Mouse (Mus musculus): ENCODE data around the gene Cd55b. TPM values are rescaled to one million over a fixed set of nuclear protein-coding genes. Genes with fewer than 3 reads are reported as not detected.
"Not testable (repeated sequence)": the region's sequence is repeated elsewhere in the genome, so short reads cannot be mapped to it uniquely, and the experiment has no call there.

The Cd55b gene
- polyA plus RNA-seq, 1 experiment from 2014 or later: not detected

DNA sequence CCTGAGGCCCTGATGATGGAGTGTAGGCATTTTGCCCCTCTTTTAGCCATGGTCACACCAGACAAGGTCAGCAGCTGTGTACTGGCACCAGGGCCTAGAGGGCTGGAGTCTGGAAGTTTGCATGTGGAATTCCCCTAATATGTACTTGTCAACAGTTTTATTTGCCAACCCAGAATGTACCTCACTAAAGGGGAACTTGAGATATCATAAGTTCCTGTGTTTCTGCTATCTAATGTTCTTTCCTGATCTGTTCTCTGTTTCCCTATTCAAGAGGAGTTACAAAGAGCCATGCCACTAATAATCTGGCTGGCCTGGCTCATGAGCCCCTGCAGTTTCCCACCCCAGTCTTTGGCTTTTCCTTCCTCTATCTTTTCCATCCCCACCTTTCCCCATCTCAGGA lies 35.5 kb downstream of the Cd55b start:
- not testable (repeated sequence) for H3K9me3 ChIP-seq; H3K36me3 ChIP-seq; H3K27me3 ChIP-seq (ENCODE audit: insufficient read depth, poor library complexity, severe bottlenecking); H3K27ac ChIP-seq; DNase-seq (ENCODE audit: low spot score); H3K4me3 ChIP-seq; H3K4me1 ChIP-seq (replicated peaks)

DNA sequence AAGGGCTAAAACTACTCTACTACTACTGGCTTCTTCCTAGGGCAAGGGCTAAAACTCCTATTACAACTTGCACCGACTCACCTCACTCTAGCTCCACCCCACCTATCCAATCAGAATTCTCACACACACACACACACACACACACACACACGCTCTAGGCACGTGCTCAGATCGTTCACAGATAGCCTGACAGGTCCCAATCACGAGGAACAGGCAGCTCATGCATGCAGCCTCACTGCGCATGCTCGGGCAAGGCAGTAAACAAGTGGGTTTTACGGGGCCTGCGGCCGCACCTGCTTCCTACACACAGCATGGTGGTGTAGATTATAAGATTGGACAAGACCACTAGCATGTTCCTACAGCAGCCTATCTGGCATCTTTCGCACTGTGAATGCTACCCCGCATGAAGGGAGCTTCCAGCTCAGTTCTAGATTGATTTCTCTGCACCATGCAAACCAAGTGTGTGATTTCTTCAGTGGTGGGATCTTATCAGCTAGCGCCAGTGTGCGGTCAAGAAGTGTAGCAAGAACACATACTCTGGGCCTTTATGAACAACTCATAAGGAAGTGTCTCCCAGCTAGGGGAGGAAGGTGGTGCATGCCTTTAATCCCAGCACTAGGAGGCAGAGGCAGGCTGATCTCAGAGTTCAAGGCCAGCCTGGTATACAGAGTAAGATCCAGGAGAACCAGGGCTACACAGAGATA lies 44.9 kb downstream of the Cd55b start:
- Histone ChIP-seq H3K27ac (no peak overlapping the region), H3K4me1 (replicated peaks) (no peaks in the 10 kb centered on the region), H3K27me3 (ENCODE audit: insufficient read depth, poor library complexity, severe bottlenecking) (no peaks in the 10 kb centered on the region), H3K9me3 (no peaks in the 10 kb centered on the region), H3K36me3 (no peaks in the 10 kb centered on the region), H3K4me3 (no peak overlapping the region)
- no peak for DNase-seq (ENCODE audit: low spot score)
- WGBS: 93% methylated on average over 14 of the region's 14 CpGs

DNA sequence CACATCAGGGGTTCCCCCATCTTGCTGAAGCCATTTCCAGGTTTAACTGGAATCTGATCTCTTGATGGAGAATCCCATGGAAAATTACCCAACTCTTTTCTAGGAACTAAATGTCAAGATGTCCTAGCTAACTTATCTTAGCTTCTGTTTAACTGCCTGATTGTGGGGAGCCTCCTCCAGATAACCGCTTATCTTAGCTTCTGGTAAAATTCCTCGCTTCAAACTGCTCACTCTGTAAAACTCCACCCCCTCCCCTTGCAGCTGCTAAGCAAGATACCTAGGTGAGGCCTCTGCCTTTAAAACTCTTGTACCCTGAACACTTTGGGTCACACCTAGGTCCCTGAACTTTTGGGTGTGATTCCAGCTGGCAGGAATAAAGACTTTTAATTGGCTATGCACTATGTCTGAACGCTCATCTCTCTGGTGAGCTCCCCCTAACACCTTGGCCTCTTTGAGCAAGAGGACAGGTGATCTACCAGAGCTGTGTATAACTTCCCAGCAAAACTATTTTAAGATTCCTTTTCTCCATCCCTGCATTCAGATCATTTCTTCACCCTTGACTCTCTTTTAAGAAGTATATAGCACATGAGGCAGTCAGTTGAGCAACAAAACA lies 48.5 kb downstream of the Cd55b start:
- Histone ChIP-seq H3K27me3 (ENCODE audit: insufficient read depth, poor library complexity, severe bottlenecking) (no peaks in the 10 kb centered on the region), H3K36me3 (no peaks in the 10 kb centered on the region), H3K9me3 (no peaks in the 10 kb centered on the region), H3K4me3 (no peak overlapping the region), H3K27ac (no peak overlapping the region), H3K4me1 (replicated peaks) (no peaks in the 10 kb centered on the region)
- 79% methylated on average over 3 of the region's 3 CpGs for WGBS
- no peak for DNase-seq (ENCODE audit: low spot score)

DNA sequence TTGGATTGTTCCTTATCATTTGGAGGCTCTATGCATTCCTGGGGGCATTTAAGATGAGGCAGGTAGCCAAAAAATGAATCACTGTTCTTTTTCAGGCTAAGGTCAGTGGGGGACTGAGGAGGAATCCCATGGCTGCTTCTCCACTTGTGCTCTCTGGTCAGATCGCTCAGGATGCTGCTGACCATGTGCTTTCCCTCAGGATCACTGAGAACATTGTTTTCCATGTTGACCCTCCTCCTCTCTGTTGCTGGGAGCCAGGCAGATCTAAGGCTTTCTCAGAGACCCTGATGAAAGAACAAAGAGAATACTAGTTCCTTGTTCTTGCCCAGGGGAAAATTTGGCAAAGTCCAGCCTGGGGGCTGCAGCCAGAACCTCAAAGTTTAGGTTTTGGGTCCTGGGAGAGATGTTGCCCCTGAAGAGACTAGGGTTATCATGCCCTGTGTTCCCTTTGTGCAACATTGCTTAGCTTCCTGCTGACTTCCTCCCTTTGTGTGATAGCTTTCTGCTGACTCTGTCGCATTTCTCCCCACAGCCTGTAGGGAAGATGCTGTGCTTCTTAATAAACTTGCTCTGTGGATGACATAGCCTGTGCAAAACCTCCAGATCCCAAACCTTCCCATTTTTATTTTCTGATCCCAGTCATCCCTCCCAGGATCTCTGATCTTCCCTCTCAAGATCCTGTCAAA lies 49.3 kb downstream of the Cd55b start:
- no peaks in the 10 kb centered on the region for H3K27me3 ChIP-seq (ENCODE audit: insufficient read depth, poor library complexity, severe bottlenecking)
- no peaks in the 10 kb centered on the region for H3K4me1 ChIP-seq (replicated peaks)
- no peaks in the 10 kb centered on the region for H3K9me3 ChIP-seq
- WGBS: 21% methylated on average over 2 of the region's 2 CpGs
- no peak overlapping the region for H3K4me3 ChIP-seq
- H3K36me3 ChIP-seq: no peaks in the 10 kb centered on the region
- no peak for DNase-seq (ENCODE audit: low spot score)
- H3K27ac ChIP-seq: no peak overlapping the region

DNA sequence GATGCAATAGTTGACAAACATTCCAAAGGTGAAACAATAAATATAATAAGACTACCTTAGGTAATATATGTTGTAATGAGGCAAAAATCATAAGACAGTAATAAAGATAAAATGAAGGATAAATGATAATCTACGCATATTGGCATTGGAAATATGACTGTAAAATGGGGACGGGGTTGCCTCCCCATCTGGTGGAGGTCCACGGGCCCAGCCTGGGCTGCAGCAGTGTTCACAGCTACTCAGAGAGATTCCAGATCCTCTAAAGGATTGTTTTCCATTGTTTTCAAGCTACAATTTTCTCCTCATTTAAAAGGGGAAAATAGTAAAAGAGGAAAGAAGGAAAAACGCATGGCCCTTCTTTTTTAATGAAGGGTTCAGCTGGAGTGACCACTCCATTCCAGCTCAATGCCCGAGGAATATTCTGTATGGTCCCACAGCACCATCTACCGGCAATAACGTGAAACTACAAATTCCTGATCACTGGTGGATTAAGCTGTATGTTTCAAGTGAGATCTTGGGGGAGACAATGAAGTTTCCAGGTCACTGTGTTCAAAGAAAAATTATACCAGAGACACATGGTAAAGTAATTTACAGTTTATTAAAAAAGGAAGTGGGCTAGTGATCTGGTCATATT lies 50.8 kb downstream of the Cd55b start:
- no peaks in the 10 kb centered on the region for H3K9me3 ChIP-seq
- no peak overlapping the region for H3K4me3 ChIP-seq

DNA sequence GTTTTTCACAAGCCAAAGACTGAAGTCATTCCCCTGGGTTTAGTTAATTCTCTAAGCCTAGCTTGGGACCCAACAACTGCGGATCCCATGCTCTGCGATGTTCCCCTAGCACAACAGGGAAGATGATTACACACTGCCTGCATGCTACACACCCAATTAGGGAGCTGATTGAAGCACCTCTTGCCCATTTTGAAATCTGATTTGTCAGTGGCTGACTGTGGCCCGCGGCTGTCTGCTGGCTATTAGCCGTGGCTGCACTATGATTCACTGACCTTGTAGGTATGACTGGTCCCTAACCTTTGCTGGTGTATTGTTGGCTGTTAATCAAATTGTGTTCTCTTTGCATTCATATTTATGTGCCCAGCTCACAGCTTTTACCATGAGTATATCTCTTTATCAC lies 51.5 kb downstream of the Cd55b start:
- no peak for DNase-seq (ENCODE audit: low spot score)
- 91% methylated on average over 5 of the region's 5 CpGs for WGBS
- no peaks in the 10 kb centered on the region for H3K4me1 ChIP-seq (replicated peaks)
- H3K9me3 ChIP-seq: no peaks in the 10 kb centered on the region
- no peak overlapping the region for H3K4me3 ChIP-seq
- no peaks in the 10 kb centered on the region for H3K36me3 ChIP-seq
- no peaks in the 10 kb centered on the region for H3K27me3 ChIP-seq (ENCODE audit: insufficient read depth, poor library complexity, severe bottlenecking)
- no peak overlapping the region for H3K27ac ChIP-seq

More for the DNA sequence above, 50.8 kb downstream of the Cd55b start:
- no peak overlapping the region for H3K27ac ChIP-seq
- 41% methylated on average over 7 of the region's 7 CpGs for WGBS
- no peaks in the 10 kb centered on the region for H3K36me3 ChIP-seq
- H3K27me3 ChIP-seq (ENCODE audit: insufficient read depth, poor library complexity, severe bottlenecking): no peaks in the 10 kb centered on the region
- no peaks in the 10 kb centered on the region for H3K4me1 ChIP-seq (replicated peaks)
- peak; percentile 51 for DNase-seq (ENCODE audit: low spot score)

DNA sequence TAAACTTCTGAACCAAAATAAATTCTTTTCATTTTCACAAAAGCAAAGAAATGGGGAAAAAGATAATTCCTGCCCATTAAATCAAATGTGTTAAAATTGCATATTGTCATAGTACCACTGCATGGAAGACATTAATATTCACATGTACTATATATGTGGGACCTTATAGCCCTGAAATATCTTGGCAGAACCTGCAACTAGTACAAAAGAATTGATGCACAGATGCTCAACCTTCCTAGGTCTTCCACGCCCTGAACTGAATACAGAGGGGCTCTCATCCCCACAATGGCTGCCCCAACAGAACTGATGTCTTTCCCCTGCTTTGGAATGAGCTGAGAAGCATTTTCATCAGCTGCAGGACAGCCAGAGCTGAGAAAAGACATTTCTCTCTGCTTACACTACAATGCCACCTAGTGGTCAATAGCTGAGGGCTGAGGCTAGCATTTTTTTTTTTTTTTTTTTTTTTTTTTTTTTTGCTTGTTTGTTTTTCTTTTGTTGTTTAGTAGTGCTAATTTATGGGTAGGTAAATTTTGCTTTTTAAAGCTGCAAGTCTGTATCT lies 72.7 kb downstream of the Cd55b start:
- no peaks in the 10 kb centered on the region for H3K4me1 ChIP-seq (replicated peaks)
- H3K36me3 ChIP-seq: no peaks in the 10 kb centered on the region
- WGBS: 20% methylated on average over 1 of the region's 1 CpGs
- H3K9me3 ChIP-seq: no peaks in the 10 kb centered on the region
- no peak overlapping the region for H3K27ac ChIP-seq
- H3K4me3 ChIP-seq: no peak overlapping the region
- peak; percentile 24 for DNase-seq (ENCODE audit: low spot score)
- H3K27me3 ChIP-seq (ENCODE audit: insufficient read depth, poor library complexity, severe bottlenecking): no peaks in the 10 kb centered on the region

DNA sequence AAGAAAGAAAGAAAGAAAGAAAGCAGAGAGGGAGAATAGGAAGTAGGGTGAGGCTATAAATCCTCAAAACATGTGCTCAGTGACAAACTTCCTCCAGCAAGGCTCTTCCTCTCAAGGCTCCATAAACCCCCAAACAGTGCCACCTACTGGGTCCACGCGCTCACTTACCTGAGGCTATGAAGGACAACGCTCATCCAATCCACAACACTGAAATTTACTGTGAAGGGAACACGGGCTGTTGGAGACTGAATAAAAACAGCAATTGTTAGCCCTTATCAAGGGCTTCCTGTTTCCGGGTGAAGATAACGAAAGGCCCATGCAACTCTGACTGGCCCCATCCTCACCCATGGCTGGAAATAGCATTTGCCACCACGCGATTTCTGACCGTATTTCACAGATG lies 80.4 kb downstream of the Cd55b start:
- Histone ChIP-seq H3K27me3 (ENCODE audit: insufficient read depth, poor library complexity, severe bottlenecking) (no peaks in the 10 kb centered on the region), H3K27ac (no peak overlapping the region), H3K4me3 (no peak overlapping the region), H3K9me3 (no peaks in the 10 kb centered on the region), H3K4me1 (replicated peaks) (no peaks in the 10 kb centered on the region), H3K36me3 (no peaks in the 10 kb centered on the region)
- 90% methylated on average over 9 of the region's 9 CpGs for WGBS
- DNase-seq (ENCODE audit: low spot score): no peak

Other genes starting within 250 kb of the Cd55b start
- gene Cd55, start 39.7 kb upstream of the Cd55b start, polyA plus RNA-seq (2016; fragmentation: Nextera tagmentation; extraction: Ambion mirVana): 2.6 and 3.0 TPM in 2 replicates
- gene Zp3r, start 206.6 kb upstream of the Cd55b start, polyA plus RNA-seq (2016; fragmentation: Nextera tagmentation; extraction: Ambion mirVana): not detected in 2 replicates
- not detected in 2 replicates for gene C4bp, start 238.6 kb upstream of the Cd55b start, polyA plus RNA-seq (2016; fragmentation: Nextera tagmentation; extraction: Ambion mirVana)

Measured in hindbrain, embryonic 10.5 days (tissue).